Mouse (Mus musculus) neural tube, embryonic 13.5 days (tissue): Measurements from ENCODE around the gene Ddx56. TPM values are rescaled to one million over a fixed set of nuclear protein-coding genes. Genes with fewer than 3 reads are reported as not detected.
"Not testable (repeated sequence)": the region's sequence is repeated elsewhere in the genome, so short reads cannot be mapped to it uniquely, and the experiment has no call there.

Experiments used
- ATAC-seq: fragments of 200-750 bp; cut with Nextera tagmentation; 2 replicates; pipeline ENCODE4 v1.8.0; 2017; ENCODE audit warnings: low read depth, mild to moderate bottlenecking, moderate TSS enrichment, moderate library complexity
- H3K27ac ChIP-seq: fragments of 300-500 bp; sonication (generic); replicated peaks from 2 replicates; pipeline ENCODE4 v1.5.1; 2015; ENCODE audit warnings: moderate library complexity, mild to moderate bottlenecking, inconsistent platforms
- H3K27me3 ChIP-seq: fragments of 300-500 bp; sonication (generic); 2 replicates; pipeline ENCODE4 v1.6.1; 2015; ENCODE audit warnings: mild to moderate bottlenecking, inconsistent platforms
- H3K36me3 ChIP-seq: fragments of 300-500 bp; sonication (generic); 2 replicates; pipeline ENCODE4 v1.6.1; 2015; ENCODE audit warnings: mild to moderate bottlenecking, inconsistent platforms
- H3K4me1 ChIP-seq: fragments of 300-500 bp; sonication (generic); replicated peaks from 2 replicates; pipeline ENCODE4 v1.6.1; 2015; ENCODE audit warnings: inconsistent platforms
- H3K4me2 ChIP-seq: fragments of 300-500 bp; sonication (generic); 2 replicates; pipeline ENCODE4 v1.6.1; 2015; ENCODE audit warnings: inconsistent platforms, mild to moderate bottlenecking, moderate library complexity
- H3K4me3 ChIP-seq: fragments of 300-500 bp; sonication (generic); 2 replicates; pipeline ENCODE4 v1.5.1; 2015; ENCODE audit warnings: mild to moderate bottlenecking, inconsistent platforms
- H3K9ac ChIP-seq: fragments of 300-500 bp; sonication (generic); 2 replicates; pipeline ENCODE4 v1.6.1; 2015; ENCODE audit warnings: moderate library complexity, mild to moderate bottlenecking, inconsistent platforms
- H3K9me3 ChIP-seq: fragments of 300-500 bp; sonication (generic); 2 replicates; pipeline ENCODE4 v1.6.1; 2016; ENCODE audit warnings: inconsistent platforms
- WGBS: fragments of 180-500 bp; shearing (Covaris S2); methylation state at CpG from one replicate; pipeline ENCODE4 v1.1.7; 2015; 5-methylcytosine and 5-hydroxymethylcytosine counted together
- polyA plus RNA-seq: library from polyadenylated mRNA; unstranded; fragments of >200 nt; fragmentation: Nextera tagmentation; extraction: Ambion mirVana; gene quantifications from 2 replicates; pipeline ENCODE4 v1.2.1, GENCODE M21; 2015

The Ddx56 gene
- polyA plus RNA-seq, 1 experiment from 2014 or later, result 69.3 TPM

DNA sequence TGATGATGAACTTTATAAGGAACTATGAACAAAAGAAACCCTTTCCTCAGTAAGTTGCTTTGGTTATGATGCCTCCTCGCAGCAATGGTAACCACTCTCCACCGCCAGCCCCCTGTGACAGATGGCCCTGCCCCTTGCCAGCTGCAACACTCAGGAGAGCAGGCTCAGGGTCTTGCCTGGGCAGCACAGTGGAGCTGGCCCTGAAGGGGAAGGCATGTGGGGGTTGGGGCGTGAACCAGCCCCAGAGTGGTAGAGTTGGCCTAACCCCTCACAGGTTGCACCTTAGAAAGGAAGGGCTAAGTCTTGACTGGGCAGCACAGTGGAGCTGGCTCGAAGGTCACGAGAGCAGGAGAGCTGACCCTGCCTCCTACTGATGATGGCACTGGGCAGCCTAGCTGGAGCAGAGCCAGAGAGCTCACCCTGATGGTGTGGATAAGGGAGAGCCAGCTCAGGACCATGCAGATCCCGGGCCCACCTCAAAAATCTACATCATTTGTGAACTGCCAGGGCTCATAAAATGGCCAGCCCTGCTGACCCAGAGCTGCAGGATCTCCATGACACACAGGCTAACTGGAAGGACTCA is 11.0 kb downstream of the Ddx56 start:
- no peak overlapping the region for H3K9ac ChIP-seq
- peaks cover 44% of the 10 kb centered on the region for H3K36me3 ChIP-seq
- H3K27ac ChIP-seq, result no peak overlapping the region
- no peak for ATAC-seq
- no peak overlapping the region for H3K4me2 ChIP-seq
- H3K9me3 ChIP-seq, result no peaks in the 10 kb centered on the region
- 62% methylated on average over 6 of the region's 6 CpGs for WGBS
- no peak overlapping the region for H3K4me3 ChIP-seq
- no peaks in the 10 kb centered on the region for H3K27me3 ChIP-seq
- no peaks in the 10 kb centered on the region for H3K4me1 ChIP-seq

DNA sequence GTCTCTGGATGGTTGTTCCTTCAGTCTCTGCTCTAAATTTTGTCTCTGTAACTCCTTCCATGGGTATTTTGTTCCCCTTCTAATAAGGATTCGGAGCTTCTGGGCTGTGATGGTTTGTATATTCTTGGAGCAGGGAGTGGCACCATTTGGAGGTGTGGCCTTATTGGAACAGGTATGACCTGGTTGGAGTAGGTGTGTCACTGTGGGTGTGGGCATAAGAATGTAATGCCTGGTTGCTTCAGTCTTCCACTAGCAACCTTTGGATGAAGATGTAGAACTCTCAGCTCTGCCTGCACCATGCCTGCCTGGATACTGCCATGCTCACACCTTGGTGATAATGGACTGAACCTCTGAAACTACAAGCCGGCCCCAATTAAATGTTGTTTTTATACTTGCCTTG is 13.0 kb downstream of the Ddx56 start:
- H3K9ac ChIP-seq, H3K4me3 ChIP-seq, H3K4me2 ChIP-seq, ATAC-seq, H3K9me3 ChIP-seq, H3K4me1 ChIP-seq, H3K27ac ChIP-seq, H3K27me3 ChIP-seq: not testable (repeated sequence)
- WGBS, result 93% methylated on average over 2 of the region's 2 CpGs
- H3K36me3 ChIP-seq, result peaks cover 24% of the 10 kb centered on the region

DNA sequence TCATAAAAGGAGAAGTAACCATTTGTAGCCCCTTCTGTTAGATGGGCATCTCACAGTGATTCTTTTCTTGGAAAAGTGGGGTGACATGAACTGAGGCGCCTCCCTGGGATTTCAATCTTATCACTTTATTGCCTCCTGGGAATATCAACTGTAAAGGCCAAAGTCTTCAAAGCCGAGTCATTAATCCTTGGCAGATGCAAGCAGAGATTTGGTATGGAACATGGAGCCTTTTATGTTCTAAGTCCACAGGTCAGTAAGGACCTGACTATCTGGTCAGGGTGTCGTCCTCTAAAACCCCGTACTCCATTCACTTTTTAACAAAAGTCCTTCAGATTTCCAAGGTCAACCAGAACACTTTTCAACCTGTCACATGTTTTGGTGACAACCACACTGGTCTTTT is 14.7 kb downstream of the Ddx56 start:
- WGBS, result 89% methylated on average over 4 of the region's 4 CpGs
- no peak for ATAC-seq
- H3K4me1 ChIP-seq, result no peaks in the 10 kb centered on the region
- no peak overlapping the region for H3K27ac ChIP-seq
- no peak overlapping the region for H3K4me2 ChIP-seq
- H3K9ac ChIP-seq, result no peak overlapping the region
- H3K27me3 ChIP-seq, result no peaks in the 10 kb centered on the region
- no peaks in the 10 kb centered on the region for H3K9me3 ChIP-seq
- no peak overlapping the region for H3K4me3 ChIP-seq
- H3K36me3 ChIP-seq, result peaks cover 6% of the 10 kb centered on the region

DNA sequence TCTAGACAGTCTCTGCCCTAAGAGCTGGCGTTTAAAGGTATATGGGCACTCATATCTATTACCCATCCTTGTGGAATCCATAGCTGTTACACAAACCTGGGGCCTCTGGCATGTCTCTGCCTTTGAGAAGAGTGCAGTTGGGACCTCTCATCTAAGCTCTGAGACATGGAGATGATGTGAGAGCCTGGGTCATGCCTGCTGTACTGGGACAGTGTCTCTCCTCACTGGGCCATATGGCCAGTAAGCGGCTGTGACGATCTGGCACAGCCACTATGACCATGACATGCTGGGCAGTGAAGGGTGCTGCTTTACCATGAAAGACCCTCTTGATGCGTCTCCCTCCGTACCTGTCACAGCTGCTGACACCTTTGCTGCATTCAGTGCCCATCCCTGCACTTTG is 15.3 kb downstream of the Ddx56 start:
- no peaks in the 10 kb centered on the region for H3K4me1 ChIP-seq
- H3K9me3 ChIP-seq, result no peaks in the 10 kb centered on the region
- H3K27ac ChIP-seq, result no peak overlapping the region
- H3K4me3 ChIP-seq, result no peak overlapping the region
- ATAC-seq, result no peak
- no peak overlapping the region for H3K9ac ChIP-seq
- WGBS, result 91% methylated on average over 5 of the region's 5 CpGs
- peaks cover under 1% of the 10 kb centered on the region; the same call in 1 of the 2 replicates for H3K36me3 ChIP-seq
- no peaks in the 10 kb centered on the region for H3K27me3 ChIP-seq
- no peak overlapping the region for H3K4me2 ChIP-seq

DNA sequence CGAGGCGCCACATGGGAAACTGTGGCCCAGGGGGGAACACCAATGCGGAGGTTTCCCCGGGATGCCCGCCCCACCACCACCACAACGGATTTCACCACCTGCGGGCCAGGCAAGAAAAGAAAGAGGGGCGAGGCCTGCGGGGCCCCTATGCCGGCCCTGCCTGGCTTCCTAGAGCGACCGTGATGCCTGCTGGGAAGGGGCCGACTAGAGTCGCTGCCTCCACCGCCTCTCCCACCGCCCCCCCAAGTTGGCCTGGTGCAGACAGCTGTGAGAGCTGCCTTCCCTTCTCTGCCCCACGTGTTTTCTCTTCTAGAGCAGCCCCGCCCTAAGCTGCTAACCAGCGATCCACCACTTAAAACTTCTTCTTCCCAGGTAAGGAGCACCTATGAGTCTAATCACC is 22.9 kb downstream of the Ddx56 start:
- Histone ChIP-seq H3K4me2 (no peak overlapping the region), H3K4me3 (no peak overlapping the region), H3K27me3 (no peaks in the 10 kb centered on the region), H3K9me3 (no peaks in the 10 kb centered on the region), H3K4me1 (no peaks in the 10 kb centered on the region), H3K36me3 (no peaks in the 10 kb centered on the region), H3K9ac (no peak overlapping the region), H3K27ac (no peak overlapping the region)
- WGBS, result 45% methylated on average over 19 of the region's 19 CpGs
- ATAC-seq, result no peak

DNA sequence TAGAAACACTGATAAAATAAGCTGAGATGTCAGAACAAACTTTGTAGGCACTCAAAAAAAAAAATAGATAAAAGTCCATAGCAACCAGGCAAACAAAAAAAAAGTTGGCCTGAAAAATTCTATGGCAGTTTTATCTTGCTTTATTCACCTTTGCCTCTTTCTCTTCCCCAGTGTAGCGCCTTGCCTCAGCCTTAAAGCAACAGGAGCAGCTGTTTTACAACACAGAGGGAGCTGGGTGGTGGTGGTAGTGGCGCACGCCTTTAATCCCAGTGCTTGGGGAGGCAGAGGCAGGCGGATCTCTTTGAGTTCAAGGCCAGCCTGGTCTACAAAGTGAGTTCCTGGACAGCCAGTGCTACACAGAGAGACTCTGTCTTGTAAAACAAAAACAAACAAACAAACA is 34.5 kb downstream of the Ddx56 start:
- H3K27me3 ChIP-seq, result no peaks in the 10 kb centered on the region
- WGBS, result 94% methylated on average over 4 of the region's 4 CpGs
- no peak for ATAC-seq
- peaks cover 13% of the 10 kb centered on the region for H3K9me3 ChIP-seq
- no peak overlapping the region for H3K9ac ChIP-seq
- no peaks in the 10 kb centered on the region for H3K4me1 ChIP-seq
- no peak overlapping the region for H3K4me3 ChIP-seq
- no peak overlapping the region for H3K27ac ChIP-seq
- H3K4me2 ChIP-seq, result no peak overlapping the region
- no peaks in the 10 kb centered on the region for H3K36me3 ChIP-seq

DNA sequence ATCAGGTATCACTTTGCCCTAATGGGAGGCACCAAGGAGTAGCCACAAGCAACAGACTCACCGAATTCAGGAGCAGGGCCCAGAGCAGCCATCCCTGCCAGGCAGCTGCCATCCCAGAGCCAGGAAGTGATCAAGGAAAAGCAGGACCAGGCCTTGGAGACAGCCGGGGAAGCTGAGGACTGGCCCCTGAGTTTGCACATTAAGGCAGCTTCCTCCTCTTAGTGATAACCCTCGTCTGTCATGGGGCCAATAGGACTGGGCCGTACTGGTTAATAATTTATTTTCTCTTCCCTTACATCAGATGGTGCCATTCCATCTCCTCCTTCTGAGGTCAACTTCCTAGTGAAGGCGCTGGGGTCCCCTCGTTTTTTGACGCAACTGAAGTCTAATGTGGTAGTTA is 37.6 kb downstream of the Ddx56 start, which contains the start of gene Npc1l1:
Gene Npc1l1 (minus strand): TSS at position 132 of the 400 bp plus-strand sequence.
- no peak within 1 kb of the TSS for H3K4me2 ChIP-seq
- H3K4me1 ChIP-seq, result no peaks in the 10 kb centered on the region
- H3K4me3 ChIP-seq, result no peak within 1 kb of the TSS
- no peak within 1 kb of the TSS for H3K9ac ChIP-seq
- H3K27me3 ChIP-seq, result no peaks in the 10 kb centered on the region
- WGBS, result 81% methylated on average over 7 of the region's 7 CpGs
- H3K36me3 ChIP-seq, result no peaks in the 10 kb centered on the region
- H3K9me3 ChIP-seq, result peaks cover 2% of the 10 kb centered on the region; the same call in 1 of the 2 replicates
- H3K27ac ChIP-seq, result no peak within 1 kb of the TSS
- ATAC-seq, result no peak

DNA sequence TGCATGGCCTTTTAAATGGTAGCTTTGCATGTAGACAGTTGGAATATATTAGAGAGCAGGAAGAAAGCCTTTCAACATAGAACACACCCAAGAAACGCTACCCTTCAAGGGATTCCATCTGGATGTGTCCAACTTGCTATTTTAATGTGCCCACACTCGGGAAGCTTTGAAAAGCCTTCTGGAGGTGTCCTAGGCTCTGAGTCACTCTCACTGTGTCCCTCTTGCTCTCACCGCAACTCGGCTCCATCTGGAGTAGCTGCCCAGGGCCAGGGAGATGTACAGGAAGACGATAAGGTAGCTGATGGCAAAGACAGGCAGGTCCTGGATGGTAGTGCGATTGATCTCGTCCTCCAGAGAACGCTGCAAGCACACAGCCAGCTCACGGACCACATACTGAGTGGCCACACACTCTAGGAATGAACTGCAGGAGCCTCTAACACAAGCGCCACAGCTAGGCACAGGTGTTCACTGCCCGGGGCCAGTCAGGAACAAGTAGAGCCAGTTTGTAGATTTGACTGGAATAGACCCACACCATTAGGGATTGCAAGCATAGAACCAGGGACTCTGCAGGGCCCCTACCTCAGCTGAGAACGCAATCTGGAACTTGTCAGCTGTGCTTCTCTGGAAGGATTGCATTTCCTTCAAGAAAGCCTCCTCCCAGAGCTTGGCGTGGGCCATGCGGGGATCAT is 42.9 kb downstream of the Ddx56 start:
- Histone ChIP-seq H3K27ac (no peak overlapping the region), H3K4me3 (no peak overlapping the region), H3K4me1 (no peaks in the 10 kb centered on the region), H3K36me3 (no peaks in the 10 kb centered on the region), H3K9ac (no peak overlapping the region), H3K27me3 (no peaks in the 10 kb centered on the region), H3K4me2 (no peak overlapping the region), H3K9me3 (no peaks in the 10 kb centered on the region)
- whole genome bisulfite sequencing, result 83% methylated on average over 14 of the region's 14 CpGs
- ATAC-seq, result no peak

DNA sequence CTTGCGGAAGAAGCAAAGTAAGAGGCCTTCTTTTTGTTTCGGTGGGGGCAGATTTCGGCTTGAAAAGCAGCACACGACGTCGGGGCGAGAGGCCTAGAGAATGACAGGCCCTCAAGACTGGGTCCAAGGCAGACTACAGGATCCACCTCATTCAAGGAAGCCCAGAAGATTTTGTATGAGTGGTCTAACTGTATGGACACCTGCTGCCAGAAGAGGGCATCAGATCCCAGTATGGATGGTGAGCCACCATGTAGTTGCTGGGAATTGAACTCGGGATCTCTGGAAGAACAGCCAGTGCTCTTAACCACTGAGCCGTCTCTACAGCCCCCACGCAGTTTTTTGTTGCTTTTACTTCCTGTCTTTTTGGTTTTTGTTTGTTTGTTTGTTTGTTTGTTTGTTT is 45.4 kb downstream of the Ddx56 start:
- Histone ChIP-seq H3K9ac (no peak overlapping the region), H3K4me1 (no peaks in the 10 kb centered on the region), H3K4me3 (no peak overlapping the region), H3K36me3 (no peaks in the 10 kb centered on the region), H3K27me3 (no peaks in the 10 kb centered on the region), H3K9me3 (no peaks in the 10 kb centered on the region), H3K27ac (no peak overlapping the region), H3K4me2 (no peak overlapping the region)
- ATAC-seq, result no peak
- WGBS, result 94% methylated on average over 10 of the region's 10 CpGs

DNA sequence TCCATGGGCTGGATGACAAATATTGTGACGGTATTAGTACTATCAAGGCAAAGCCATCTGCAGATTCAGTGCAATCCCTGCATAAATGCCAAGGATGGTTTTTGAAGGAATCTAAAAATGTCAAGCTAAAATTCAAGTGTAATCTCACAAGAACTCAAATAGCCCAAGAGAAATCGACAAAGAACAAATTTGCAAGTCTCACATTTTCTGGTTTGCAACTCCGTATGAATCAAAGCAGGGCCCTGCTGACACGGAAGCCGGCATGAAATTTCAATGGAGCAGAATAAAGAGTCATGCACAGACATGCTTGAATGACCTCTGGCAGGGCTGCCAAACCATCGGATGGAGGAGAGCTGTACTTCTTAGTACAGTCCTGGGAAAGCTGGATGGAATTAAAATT is 47.6 kb downstream of the Ddx56 start:
- Histone ChIP-seq H3K9me3 (no peaks in the 10 kb centered on the region), H3K4me3 (no peak overlapping the region)
- 84% methylated on average over 6 of the region's 6 CpGs for WGBS

DNA sequence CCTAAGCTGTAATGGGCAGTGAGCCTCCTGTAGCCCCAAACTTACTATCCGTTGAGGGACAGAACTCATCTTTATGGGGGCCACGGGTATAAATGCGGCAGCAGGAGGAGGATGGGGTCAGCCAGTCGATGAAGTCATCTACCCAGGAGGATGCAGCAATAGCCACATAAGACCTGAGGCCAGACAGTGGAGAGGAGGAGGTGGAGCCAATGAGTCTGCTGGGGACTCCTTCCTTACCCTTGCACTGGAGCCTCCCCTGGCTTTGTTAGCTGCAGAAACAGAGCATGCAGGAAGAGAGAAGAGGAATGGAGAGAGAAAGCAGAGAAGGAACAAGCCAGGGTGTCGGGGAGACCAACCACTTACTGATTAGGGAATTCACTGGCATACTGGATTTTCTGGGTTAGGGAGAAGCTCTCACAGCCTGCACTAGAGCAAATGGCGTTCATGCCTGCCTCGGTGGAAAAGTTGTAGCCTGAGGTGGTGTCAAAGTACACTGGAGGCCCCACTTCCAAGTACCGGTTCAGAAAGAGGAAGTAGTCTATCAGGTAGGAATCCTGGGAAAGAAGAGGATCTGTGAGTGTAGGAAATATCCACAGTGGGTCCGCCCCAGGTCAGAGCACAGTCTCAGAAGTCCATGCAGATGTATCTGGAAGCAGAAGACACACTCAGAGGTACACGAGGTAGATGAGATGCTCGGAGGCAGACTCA is 49.2 kb downstream of the Ddx56 start:
- no peak overlapping the region for H3K9ac ChIP-seq
- no peak overlapping the region for H3K27ac ChIP-seq
- H3K4me3 ChIP-seq, result no peak overlapping the region
- H3K27me3 ChIP-seq, result no peaks in the 10 kb centered on the region
- no peaks in the 10 kb centered on the region for H3K9me3 ChIP-seq
- H3K36me3 ChIP-seq, result no peaks in the 10 kb centered on the region
- WGBS, result 75% methylated on average over 11 of the region's 11 CpGs
- H3K4me1 ChIP-seq, result no peaks in the 10 kb centered on the region
- no peak for ATAC-seq
- H3K4me2 ChIP-seq, result no peak overlapping the region

More for the DNA sequence above, 47.6 kb downstream of the Ddx56 start:
- Histone ChIP-seq H3K27ac (no peak overlapping the region), H3K27me3 (no peaks in the 10 kb centered on the region), H3K36me3 (no peaks in the 10 kb centered on the region), H3K4me1 (no peaks in the 10 kb centered on the region), H3K9ac (no peak overlapping the region), H3K4me2 (no peak overlapping the region)
- ATAC-seq, result no peak

DNA sequence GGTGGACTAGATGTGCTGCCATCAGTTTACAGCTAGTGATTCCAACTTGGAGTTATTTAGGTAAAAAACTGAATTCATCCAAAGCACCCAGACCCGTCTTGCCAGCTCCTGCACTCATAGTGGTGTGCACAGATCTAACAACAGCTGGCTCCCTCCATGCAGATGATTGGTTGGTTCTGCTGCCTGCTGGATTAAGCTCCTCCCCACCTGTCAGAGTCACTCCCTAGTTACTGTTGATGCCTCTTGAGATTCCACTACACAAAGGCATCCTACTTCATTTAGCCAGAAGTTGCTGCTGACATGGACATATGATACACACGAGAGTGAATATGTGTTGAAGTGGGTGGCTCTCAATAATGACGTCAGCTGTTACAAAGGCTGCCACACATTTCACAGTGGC is 50.7 kb downstream of the Ddx56 start:
- no peak overlapping the region for H3K4me3 ChIP-seq
- no peaks in the 10 kb centered on the region for H3K9me3 ChIP-seq
- H3K9ac ChIP-seq, result no peak overlapping the region
- H3K27ac ChIP-seq, result no peak overlapping the region
- WGBS, result 63% methylated on average over 3 of the region's 3 CpGs
- H3K4me1 ChIP-seq, result no peaks in the 10 kb centered on the region
- peaks cover 3% of the 10 kb centered on the region; the same call in 1 of the 2 replicates for H3K27me3 ChIP-seq
- no peak overlapping the region for H3K4me2 ChIP-seq
- no peaks in the 10 kb centered on the region for H3K36me3 ChIP-seq
- ATAC-seq, result no peak
